Mouse (Mus musculus) cerebellum, adult 2 months (tissue): Measurements from ENCODE around the gene Kncn.

Experiments used
- CTCF ChIP-seq: fragments of 200-500 bp; IDR thresholded peaks from 2 replicates; pipeline ENCODE4 v1.5.1; 2011; ENCODE audit warnings: low read depth, mild to moderate bottlenecking, control low read depth, low read length, moderate library complexity, borderline replicate concordance; ENCODE audit not compliant: insufficient read depth
- POLR2A ChIP-seq: fragments of 200-500 bp; IDR thresholded peaks from 2 replicates; pipeline ENCODE4 v1.6.1; 2011; ENCODE audit warnings: low read length, control low read depth, borderline replicate concordance; ENCODE audit not compliant: insufficient read depth

DNA sequence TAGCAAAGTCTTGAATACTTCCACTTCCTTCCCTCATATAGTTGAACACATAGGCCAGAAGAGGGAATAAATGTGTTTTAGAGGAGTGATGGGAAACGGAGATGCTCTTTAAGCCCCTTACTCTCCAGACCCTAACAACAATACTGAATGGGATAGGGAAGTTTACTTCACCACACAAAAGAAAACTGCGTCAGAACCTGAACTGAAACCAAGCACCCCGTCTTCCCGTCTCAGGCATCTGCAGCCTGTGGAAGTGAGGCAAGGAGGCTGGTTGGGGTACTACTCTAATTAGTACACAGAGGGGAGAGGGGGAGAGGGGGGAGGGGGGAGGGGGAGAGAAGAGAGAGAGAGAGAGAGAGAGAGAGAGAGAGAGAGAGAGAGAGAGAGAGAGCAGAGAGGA is 46.0 kb upstream of the Kncn start:
- TF ChIP-seq CTCF, result no peak
- no peak for TF ChIP-seq POLR2A
